Mouse (Mus musculus): ENCODE results near the gene AC124502.3.

GRCm38 (mm10) chr19:4990256-4990625, 48.5 kb upstream of the AC124502.3 start, which contains the start of gene Npas4:
- TF ChIP-seq CTCF (IDR thresholded peaks at IDR 0.05) (no peak), EP300 (IDR thresholded peaks at IDR 0.05) (no peak)
